Mouse (Mus musculus) testis, adult 10 weeks (tissue): ENCODE results near the gene Pm20d1. TPM values are rescaled to one million over a fixed set of nuclear protein-coding genes. Genes with fewer than 3 reads are reported as not detected.

Experiments
- polyA plus RNA-seq: library from polyadenylated mRNA; stranded (reverse); fragments of 350-450 nt; fragmentation: Illumina TruSeq; extraction: RNeasy Lipid Tissue Mini Kit (QIAGEN cat#74804); gene quantifications from one replicate; pipeline ENCODE4 v1.2.3, GENCODE M21; 2014; ENCODE audit warnings: low read depth, low replicate concordance

The Pm20d1 gene
- 1.1 TPM for polyA plus RNA-seq

GRCm38 (mm10) chr1:131797202-131797909, at the start of gene Pm20d1:
Gene Pm20d1 (plus strand): TSS chr1:131797381.

GRCm38 (mm10) chr1:131827207-131827786, 30.1 kb downstream of the Pm20d1 start, which contains the start of gene Slc41a1:
Gene Slc41a1 (plus strand): TSS chr1:131827493.

GRCm38 (mm10) chr1:131867093-131867945, 70.1 kb downstream of the Pm20d1 start, which contains the start of gene Rab29:
Gene Rab29 (plus strand): TSS chr1:131867224.

Other genes with a start within 250 kb of the Pm20d1 start
- gene Avpr1b, start 198.1 kb upstream of the Pm20d1 start, polyA plus RNA-seq, result not detected
- 0.18 TPM for gene Ctse, start 159.1 kb upstream of the Pm20d1 start, polyA plus RNA-seq
- 1.2 TPM for gene Rab7b, start 108.7 kb upstream of the Pm20d1 start, polyA plus RNA-seq
- gene Slc26a9, start 53.4 kb upstream of the Pm20d1 start, polyA plus RNA-seq, result 0.14 TPM
- gene Slc41a1, start 30.1 kb downstream of the Pm20d1 start, polyA plus RNA-seq, result 5.9 TPM
- gene Rab29, start 69.8 kb downstream of the Pm20d1 start, polyA plus RNA-seq, result 0.80 TPM
- 28.9 TPM for gene Nucks1, start 113.2 kb downstream of the Pm20d1 start, polyA plus RNA-seq
- 1.4 TPM for gene Slc45a3, start 165.6 kb downstream of the Pm20d1 start, polyA plus RNA-seq
- gene Elk4, start 210.2 kb downstream of the Pm20d1 start, polyA plus RNA-seq, result 4.8 TPM